Mouse (Mus musculus) liver, adult 2 months (tissue): Measurements from ENCODE around the gene Sumf1.

Experiments
- CTCF ChIP-seq: fragments of 200-500 bp; IDR thresholded peaks from 2 replicates; pipeline ENCODE4 v1.5.1; 2011; ENCODE audit warnings: low read depth, low read length, control low read depth
- POLR2A ChIP-seq: fragments of 200-500 bp; IDR thresholded peaks from 2 replicates; pipeline ENCODE4 v1.6.1; 2011; ENCODE audit warnings: low read length, control low read depth; ENCODE audit not compliant: insufficient read depth; ENCODE audit errors: extremely low read depth

DNA sequence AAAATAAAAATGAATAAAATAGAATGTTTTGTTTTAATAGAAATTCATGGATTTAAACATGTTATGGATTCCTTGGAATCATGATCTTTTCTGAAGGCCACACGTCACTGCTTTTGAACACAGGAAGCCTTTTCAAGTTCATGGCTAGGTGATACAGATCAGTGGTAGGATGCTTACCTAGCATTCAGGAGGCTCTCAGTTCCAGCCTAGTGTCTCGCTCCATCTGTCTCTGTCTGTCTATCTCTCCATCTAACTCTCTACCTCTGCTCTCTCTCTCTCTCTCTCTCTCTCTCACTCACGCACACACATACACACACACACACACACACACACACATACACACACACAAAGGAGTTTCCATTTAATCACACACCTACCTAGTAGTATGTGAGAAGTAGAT is 15.9 kb downstream of the Sumf1 start:
- TF ChIP-seq POLR2A (no peak), CTCF (no peak)
